Mouse (Mus musculus) stomach, postnatal 0 days (tissue): Measurements from ENCODE around the gene Palm.
A peak's percentile ranks its signal among the peaks of the same experiment; 100 is the strongest.

Source experiments
- CTCF ChIP-seq: IDR thresholded peaks from 2 replicates; pipeline ENCODE4 v1.5.1; 2016; ENCODE audit warnings: antibody characterized with exemption, low read depth, mild to moderate bottlenecking, moderate library complexity
- EP300 ChIP-seq: optimal IDR thresholded peaks from 2 replicates; pipeline ENCODE3; 2016; ENCODE audit warnings: antibody characterized with exemption

DNA sequence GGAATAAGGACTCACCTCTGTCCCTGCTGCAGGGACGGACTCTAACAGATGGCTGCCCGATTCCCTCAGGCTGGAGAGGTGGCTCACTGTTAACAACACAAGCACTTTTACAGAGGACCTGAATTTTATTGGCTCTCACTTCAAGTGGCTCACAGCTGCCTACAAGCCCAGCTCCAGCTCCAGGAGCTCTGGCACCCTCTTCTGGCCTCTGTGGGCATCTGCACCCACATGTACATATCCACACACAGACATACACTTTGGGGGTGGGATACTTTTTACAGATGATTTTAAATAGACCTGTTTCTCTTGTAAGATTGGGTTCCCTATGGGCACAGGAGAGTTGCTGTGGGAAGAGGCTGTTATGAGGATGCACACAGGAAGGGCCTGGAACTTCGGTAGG is 21.1 kb upstream of the Palm start:
- peak; percentile 48 for TF ChIP-seq CTCF
- TF ChIP-seq EP300, result no peak
